Mouse (Mus musculus) megakaryocyte-erythroid progenitor cell, adult 5-6 weeks (primary cell): ENCODE results near the gene Apeh. TPM values are rescaled to one million over a fixed set of nuclear protein-coding genes. Genes with fewer than 3 reads are reported as not detected.

Experiments
- ATAC-seq: replicated peaks from 2 replicates; pipeline ENCODE4 v1.8.0; 2016; ENCODE audit warnings: mild to moderate bottlenecking, inconsistent platforms; ENCODE audit not compliant: severe bottlenecking, poor library complexity, low FRiP score, low TSS enrichment
- total RNA-seq, 2 experiments: library from RNA; stranded (forward) in 1 of 2; stranded (reverse) in 1 of 2; fragments of 200-1000, 215-1000 nt in 1 of 2; fragments of >200 nt in 1 of 2; fragmentation: Nextera tagmentation in 1 of 2; gene quantifications; 2 replicates each; pipeline ENCODE4 v1.2.3; 2014 to 2017

Gene Apeh
- total RNA-seq, 2 experiments from 2014 or later = 162 to 214 TPM

GRCm38 (mm10) chr9:108090611-108091120, 3.7 kb downstream of the Apeh start:
- no peak for ATAC-seq

- ATAC-seq = no peak
Observed at GRCm38 (mm10) chr9:108085261-108085660, 9.1 kb downstream of the Apeh start.

- peak; percentile 7 for ATAC-seq
Observed at GRCm38 (mm10) chr9:108083561-108083960, 10.8 kb downstream of the Apeh start.

GRCm38 (mm10) chr9:108082988-108083431, 11.4 kb downstream of the Apeh start, which contains the start of gene Rnf123:
Gene Rnf123 (minus strand): TSS chr9:108083346.
- peak; percentile 53 for ATAC-seq

GRCm38 (mm10) chr9:108082549-108082948, 11.9 kb downstream of the Apeh start:
- ATAC-seq = no peak

GRCm38 (mm10) chr9:108080168-108080567, 14.2 kb downstream of the Apeh start, which contains the start of gene Mst1:
Gene Mst1 (plus strand): TSS chr9:108080436.
- ATAC-seq = peak; percentile 30

GRCm38 (mm10) chr9:108073141-108073930, 21.1 kb downstream of the Apeh start:
- ATAC-seq = no peak

- no peak for ATAC-seq
Observed at GRCm38 (mm10) chr9:108072481-108072924, 21.9 kb downstream of the Apeh start.

GRCm38 (mm10) chr9:108071801-108072200, 22.6 kb downstream of the Apeh start:
- no peak for ATAC-seq

GRCm38 (mm10) chr9:108069529-108069928, 24.9 kb downstream of the Apeh start:
- no peak for ATAC-seq

GRCm38 (mm10) chr9:108069007-108069406, 25.4 kb downstream of the Apeh start:
- no peak for ATAC-seq

- 0 out of 2 replicates have a peak, but pooled peaks have one; percentile 26 for ATAC-seq
Observed at GRCm38 (mm10) chr9:108067900-108068299, 26.5 kb downstream of the Apeh start.

- no peak for ATAC-seq
Observed at GRCm38 (mm10) chr9:108067199-108067598, 27.2 kb downstream of the Apeh start.

- ATAC-seq = peak; percentile 76
Observed at GRCm38 (mm10) chr9:108065491-108066011, 28.9 kb downstream of the Apeh start.

GRCm38 (mm10) chr9:108063361-108063760, 31.0 kb downstream of the Apeh start:
- ATAC-seq = no peak

GRCm38 (mm10) chr9:108062142-108062541, 32.3 kb downstream of the Apeh start:
- ATAC-seq = no peak

- no peak for ATAC-seq
Observed at GRCm38 (mm10) chr9:108058291-108058690, 36.1 kb downstream of the Apeh start.

GRCm38 (mm10) chr9:108057262-108057562, 37.2 kb downstream of the Apeh start:
- ATAC-seq = no peak

GRCm38 (mm10) chr9:108056361-108057261, 37.8 kb downstream of the Apeh start:
- no peak for ATAC-seq
